Mouse (Mus musculus) liver, embryonic 14 days (tissue): ENCODE results near the gene Gm11115. TPM values are rescaled to one million over a fixed set of nuclear protein-coding genes. Genes with fewer than 3 reads are reported as not detected.

Experiments
- polyA plus RNA-seq: library from polyadenylated mRNA; depleted of rRNA; stranded (reverse); fragments of >200 nt; gene quantifications from 2 replicates; pipeline ENCODE4 v1.2.3, GENCODE M21; 2012; rRNA removed

The Gm11115 gene
- not detected in 2 replicates for polyA plus RNA-seq

DNA sequence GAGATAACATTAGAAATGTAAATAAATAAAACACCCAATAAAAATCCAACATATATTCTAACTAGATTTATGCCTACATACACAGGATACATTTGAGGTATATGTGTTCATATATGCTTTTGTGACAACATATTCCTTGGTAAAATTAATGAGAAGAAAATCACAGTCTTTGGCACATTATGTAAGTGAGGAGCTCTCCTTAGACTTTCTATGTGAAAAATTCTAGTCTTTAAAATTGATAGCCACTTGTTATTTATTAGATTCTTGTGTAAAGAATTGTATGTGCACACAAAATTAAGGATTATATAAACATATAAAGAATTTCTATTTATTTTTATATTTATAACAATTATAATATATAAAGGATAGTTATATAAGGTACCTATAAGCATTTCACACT lies at the start of gene Gm11115:
TSS of gene Gm11115 (minus strand) at position 101 of the 400 bp plus-strand sequence.

DNA sequence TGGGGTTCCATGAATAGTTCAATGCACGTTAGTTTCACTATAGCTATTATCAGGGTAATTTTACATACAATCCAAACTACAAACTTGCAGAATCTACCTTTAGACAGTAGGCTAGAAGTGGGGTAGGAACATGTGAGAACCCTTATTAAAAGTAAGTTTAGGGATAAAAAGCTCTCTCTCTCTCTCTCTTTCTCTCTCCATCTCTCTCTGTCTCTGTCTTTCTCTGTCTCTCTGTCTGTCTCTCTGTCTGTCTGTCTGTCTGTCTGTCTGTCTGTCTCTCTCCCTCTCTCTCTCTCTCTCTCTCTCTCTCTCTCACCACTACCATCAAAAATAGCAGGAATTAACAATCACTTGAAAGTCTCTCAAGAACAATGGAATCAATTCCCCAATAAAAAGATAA lies 42.5 kb downstream of the Gm11115 start, which contains the start of gene Gm11116:
TSS of gene Gm11116 (minus strand) at position 101 of the 400 bp plus-strand sequence.

Other genes starting within 250 kb of the Gm11115 start
- gene Csn3, start 228.5 kb downstream of the Gm11115 start, polyA plus RNA-seq, result 0.02 TPM in 1 of 2 replicates, not detected in the other
- gene 2310003L06Rik, start 184.6 kb downstream of the Gm11115 start, polyA plus RNA-seq, result not detected in 2 replicates
- not detected in 2 replicates for gene Gm28434, start 184.6 kb downstream of the Gm11115 start, polyA plus RNA-seq
- not detected in 2 replicates for gene Cabs1, start 174.7 kb downstream of the Gm11115 start, polyA plus RNA-seq
- gene Smr3a, start 151.6 kb downstream of the Gm11115 start, polyA plus RNA-seq, result not detected in 2 replicates
- gene Smr2, start 67.5 kb downstream of the Gm11115 start, polyA plus RNA-seq, result not detected in 2 replicates
- gene Gm11116, start 42.6 kb downstream of the Gm11115 start, polyA plus RNA-seq, result not detected in 2 replicates
- not detected in 2 replicates for gene Gm7714, start 114.8 kb upstream of the Gm11115 start, polyA plus RNA-seq
- gene Prol1, start 163.2 kb upstream of the Gm11115 start, polyA plus RNA-seq, result not detected in 2 replicates
- not detected in 2 replicates for gene Amtn, start 222.0 kb upstream of the Gm11115 start, polyA plus RNA-seq